Mouse (Mus musculus): ENCODE measurements around the gene Prss38. TPM values are rescaled to one million over a fixed set of nuclear protein-coding genes. Genes with fewer than 3 reads are reported as not detected.
A peak's percentile ranks its signal among the peaks of the same experiment; 100 is the strongest.

Prss38 gene
- not detected in 2 replicates for polyA plus RNA-seq (2015; fragmentation: Nextera tagmentation; extraction: Ambion mirVana)

GRCm38 (mm10) chr11:59375475-59375874 lies at the start of gene Prss38:
Gene Prss38, minus strand, starts transcription at chr11:59375657.
- Histone ChIP-seq H3K9ac (no peak within 1 kb of the TSS), H3K27me3 (no peaks in the 10 kb centered on the region), H3K36me3 (no peaks in the 10 kb centered on the region), H3K4me1 (replicated peaks) (no peaks in the 10 kb centered on the region), H3K9me3 (replicated peaks) (no peaks in the 10 kb centered on the region), H3K4me2 (no peak within 1 kb of the TSS), H3K27ac (no peak within 1 kb of the TSS), H3K4me3 (no peak within 1 kb of the TSS)
- no peak for ATAC-seq (replicated peaks; ENCODE audit: insufficient number of reproducible peaks, insufficient read depth, low FRiP score, low read depth)
- 78% methylated on average over 16 of the region's 16 CpGs for WGBS

GRCm38 (mm10) chr11:59423010-59423588 lies 47.6 kb upstream of the Prss38 start:
- 73% methylated on average over 5 of the region's 5 CpGs for WGBS

GRCm38 (mm10) chr11:59421967-59422366 lies 46.5 kb upstream of the Prss38 start:
- ATAC-seq (replicated peaks; ENCODE audit: insufficient number of reproducible peaks, insufficient read depth, low FRiP score, low read depth) = no peak
- Histone ChIP-seq H3K4me1 (replicated peaks) (peaks cover 15% of the 10 kb centered on the region), H3K27ac (peak overlapping the region; percentile 5; the same call in 1 of the 2 replicates), H3K36me3 (peaks cover 25% of the 10 kb centered on the region), H3K4me2 (no peak overlapping the region), H3K9me3 (replicated peaks) (no peaks in the 10 kb centered on the region), H3K4me3 (no peak overlapping the region), H3K9ac (no peak overlapping the region), H3K27me3 (no peaks in the 10 kb centered on the region)
- WGBS = 75% methylated on average over 2 of the region's 2 CpGs

More at GRCm38 (mm10) chr11:59423010-59423588, 47.6 kb upstream of the Prss38 start:
- peaks cover 33% of the 10 kb centered on the region for H3K36me3 ChIP-seq
- no peak for ATAC-seq (replicated peaks; ENCODE audit: insufficient number of reproducible peaks, insufficient read depth, low FRiP score, low read depth)
- no peak overlapping the region for H3K4me3 ChIP-seq
- H3K9me3 ChIP-seq (replicated peaks) = no peaks in the 10 kb centered on the region
- no peak overlapping the region for H3K9ac ChIP-seq
- peaks cover 15% of the 10 kb centered on the region for H3K4me1 ChIP-seq (replicated peaks)
- no peak overlapping the region for H3K27ac ChIP-seq
- H3K4me2 ChIP-seq = no peak overlapping the region
- H3K27me3 ChIP-seq = no peaks in the 10 kb centered on the region

- Histone ChIP-seq H3K4me1 (replicated peaks) (peaks cover 15% of the 10 kb centered on the region), H3K27me3 (no peaks in the 10 kb centered on the region), H3K9me3 (replicated peaks) (no peaks in the 10 kb centered on the region), H3K9ac (no peak overlapping the region), H3K4me3 (no peak overlapping the region), H3K4me2 (no peak overlapping the region), H3K36me3 (peaks cover 23% of the 10 kb centered on the region), H3K27ac (peak overlapping the region; percentile 5; the same call in 1 of the 2 replicates)
- 77% methylated on average over 8 of the region's 8 CpGs for WGBS
- no peak for ATAC-seq (replicated peaks; ENCODE audit: insufficient number of reproducible peaks, insufficient read depth, low FRiP score, low read depth)
Observed at GRCm38 (mm10) chr11:59421436-59421835, 46.0 kb upstream of the Prss38 start.

- ATAC-seq (replicated peaks; ENCODE audit: insufficient number of reproducible peaks, insufficient read depth, low FRiP score, low read depth) = no peak
- no peaks in the 10 kb centered on the region for H3K27me3 ChIP-seq
- H3K9ac ChIP-seq = no peak overlapping the region
- no peak overlapping the region for H3K4me3 ChIP-seq
- no peak overlapping the region for H3K27ac ChIP-seq
- peaks cover 10% of the 10 kb centered on the region for H3K4me1 ChIP-seq (replicated peaks)
- no peaks in the 10 kb centered on the region for H3K9me3 ChIP-seq (replicated peaks)
- H3K36me3 ChIP-seq = peaks cover 16% of the 10 kb centered on the region
- H3K4me2 ChIP-seq = no peak overlapping the region
- 84% methylated on average over 5 of the region's 5 CpGs for WGBS
Observed at GRCm38 (mm10) chr11:59418708-59419107, 43.3 kb upstream of the Prss38 start.

- H3K4me2 ChIP-seq = no peak overlapping the region
- peak; percentile 33; the same call in 1 of the 2 replicates for ATAC-seq (replicated peaks; ENCODE audit: insufficient number of reproducible peaks, insufficient read depth, low FRiP score, low read depth)
- peaks cover 5% of the 10 kb centered on the region; the same call in 1 of the 2 replicates for H3K36me3 ChIP-seq
- WGBS = 68% methylated on average over 13 of the region's 13 CpGs
- no peak overlapping the region for H3K27ac ChIP-seq
- peaks cover 19% of the 10 kb centered on the region for H3K4me1 ChIP-seq (replicated peaks)
- H3K9me3 ChIP-seq (replicated peaks) = no peaks in the 10 kb centered on the region
- H3K4me3 ChIP-seq = no peak overlapping the region
- H3K9ac ChIP-seq = no peak overlapping the region
- no peaks in the 10 kb centered on the region for H3K27me3 ChIP-seq
Observed at GRCm38 (mm10) chr11:59412999-59413863, 37.8 kb upstream of the Prss38 start.

GRCm38 (mm10) chr11:59412058-59412457 lies 36.6 kb upstream of the Prss38 start:
- peaks cover 5% of the 10 kb centered on the region; the same call in 1 of the 2 replicates for H3K36me3 ChIP-seq
- no peak overlapping the region for H3K27ac ChIP-seq
- no peak overlapping the region for H3K4me2 ChIP-seq
- H3K4me1 ChIP-seq (replicated peaks) = peaks cover 19% of the 10 kb centered on the region
- H3K4me3 ChIP-seq = no peak overlapping the region
- no peaks in the 10 kb centered on the region for H3K27me3 ChIP-seq
- no peak overlapping the region for H3K9ac ChIP-seq
- no peak for ATAC-seq (replicated peaks; ENCODE audit: insufficient number of reproducible peaks, insufficient read depth, low FRiP score, low read depth)
- 58% methylated on average over 6 of the region's 6 CpGs for WGBS
- H3K9me3 ChIP-seq (replicated peaks) = no peaks in the 10 kb centered on the region

- peaks cover 19% of the 10 kb centered on the region for H3K4me1 ChIP-seq (replicated peaks)
- no peak overlapping the region for H3K27ac ChIP-seq
- 80% methylated on average over 2 of the region's 2 CpGs for WGBS
- H3K9me3 ChIP-seq (replicated peaks) = no peaks in the 10 kb centered on the region
- ATAC-seq (replicated peaks; ENCODE audit: insufficient number of reproducible peaks, insufficient read depth, low FRiP score, low read depth) = no peak
- H3K4me3 ChIP-seq = no peak overlapping the region
- H3K36me3 ChIP-seq = no peaks in the 10 kb centered on the region
- no peaks in the 10 kb centered on the region for H3K27me3 ChIP-seq
- no peak overlapping the region for H3K9ac ChIP-seq
- H3K4me2 ChIP-seq = no peak overlapping the region
Observed at GRCm38 (mm10) chr11:59410851-59411250, 35.4 kb upstream of the Prss38 start.

GRCm38 (mm10) chr11:59405761-59406160 lies 30.3 kb upstream of the Prss38 start:
- 82% methylated on average over 1 of the region's 1 CpGs for WGBS
- Histone ChIP-seq H3K27me3 (no peaks in the 10 kb centered on the region), H3K9ac (no peak overlapping the region), H3K36me3 (0 out of 2 replicates have a peak, but pooled peaks cover 5% of the 10 kb centered on the region), H3K4me1 (replicated peaks) (no peaks in the 10 kb centered on the region; the same call in 1 of the 2 replicates), H3K9me3 (replicated peaks) (no peaks in the 10 kb centered on the region), H3K4me3 (no peak overlapping the region), H3K4me2 (no peak overlapping the region), H3K27ac (no peak overlapping the region)
- ATAC-seq (replicated peaks; ENCODE audit: insufficient number of reproducible peaks, insufficient read depth, low FRiP score, low read depth) = no peak

GRCm38 (mm10) chr11:59400876-59401275 lies 25.4 kb upstream of the Prss38 start:
- WGBS = 80% methylated on average over 2 of the region's 2 CpGs
- no peaks in the 10 kb centered on the region for H3K9me3 ChIP-seq (replicated peaks)

GRCm38 (mm10) chr11:59399830-59400229 lies 24.4 kb upstream of the Prss38 start:
- H3K27ac ChIP-seq = no peak overlapping the region
- no peak overlapping the region for H3K9ac ChIP-seq
- WGBS = 75% methylated on average over 8 of the region's 8 CpGs
- peaks cover 10% of the 10 kb centered on the region for H3K4me1 ChIP-seq (replicated peaks)
- no peak for ATAC-seq (replicated peaks; ENCODE audit: insufficient number of reproducible peaks, insufficient read depth, low FRiP score, low read depth)
- no peaks in the 10 kb centered on the region for H3K27me3 ChIP-seq
- no peak overlapping the region for H3K4me2 ChIP-seq
- no peaks in the 10 kb centered on the region for H3K9me3 ChIP-seq (replicated peaks)
- H3K4me3 ChIP-seq = no peak overlapping the region
- H3K36me3 ChIP-seq = 0 out of 2 replicates have a peak, but pooled peaks cover 5% of the 10 kb centered on the region

More at GRCm38 (mm10) chr11:59400876-59401275, 25.4 kb upstream of the Prss38 start:
- H3K27me3 ChIP-seq = no peaks in the 10 kb centered on the region
- H3K36me3 ChIP-seq = 0 out of 2 replicates have a peak, but pooled peaks cover 5% of the 10 kb centered on the region
- no peak overlapping the region for H3K4me3 ChIP-seq
- ATAC-seq (replicated peaks; ENCODE audit: insufficient number of reproducible peaks, insufficient read depth, low FRiP score, low read depth) = no peak
- peaks cover 10% of the 10 kb centered on the region for H3K4me1 ChIP-seq (replicated peaks)
- H3K27ac ChIP-seq = no peak overlapping the region
- H3K4me2 ChIP-seq = no peak overlapping the region
- H3K9ac ChIP-seq = no peak overlapping the region

Measured in heart, embryonic 15.5 days (tissue).